Mouse (Mus musculus): Measurements from ENCODE around the gene Minpp1. TPM values are rescaled to one million over a fixed set of nuclear protein-coding genes. Genes with fewer than 3 reads are reported as not detected.

Minpp1 gene
- total and polyA plus RNA-seq, 3 experiments = 176 to 256 TPM; not detected in 1

- Histone ChIP-seq H3K79me2 (ENCODE audit: control insufficient read depth, insufficient read depth, low read length, poor library complexity) (no peaks in the 10 kb centered on the region), H3K27me3 (ENCODE audit: control insufficient read depth in 1 of 2, insufficient read depth in 2 of 2, low read length in 2 of 2) (peaks cover 0 to 1% of the 10 kb centered on the region in 2 experiments; a peak in 2 of 4 replicates), H3K9me3 (replicated peaks; ENCODE audit: insufficient read depth, low read length) (no peaks in the 10 kb centered on the region), H3K4me3 (ENCODE audit: control insufficient read depth in 1 of 2, insufficient read depth in 1 of 2, low read depth in 2 of 2, low read length in 2 of 2) (no peak overlapping the region), H3K9ac (ENCODE audit: control insufficient read depth, low read depth, low read length, poor library complexity, severe bottlenecking) (no peak overlapping the region), H3K36me3 (ENCODE audit: control insufficient read depth in 1 of 2, insufficient read depth in 2 of 2, low read length in 2 of 2) (no peaks in the 10 kb centered on the region), H3K4me1 (ENCODE audit: control insufficient read depth in 1 of 2, insufficient read depth in 2 of 2, low read length in 2 of 2) (no peaks in the 10 kb centered on the region), H3K27ac (ENCODE audit: control insufficient read depth, low read depth, low read length) (no peak overlapping the region)
- TF ChIP-seq MXI1 (IDR thresholded peaks at IDR 0.05; ENCODE audit: low read depth, low read length) (no peak), POLR2AphosphoS5 (IDR thresholded peaks at IDR 0.05; ENCODE audit: borderline replicate concordance, low read depth, low read length) (no peak), EP300 (IDR thresholded peaks at IDR 0.05; ENCODE audit: low read depth in 1 of 2, low read length in 2 of 2) (no peak), POLR2AphosphoS2 (IDR thresholded peaks at IDR 0.05; ENCODE audit: low read length) (no peak), MAFK (IDR thresholded peaks at IDR 0.05; ENCODE audit: borderline replicate concordance, low read depth, low read length) (no peak), GATA1 (IDR thresholded peaks at IDR 0.05; ENCODE audit: low read depth, low read length) (no peak), ETS1 (IDR thresholded peaks at IDR 0.05; ENCODE audit: low read depth, low read length) (no peak), NELFE (IDR thresholded peaks at IDR 0.05; ENCODE audit: low read depth, low read length) (no peak), ZMIZ1 (IDR thresholded peaks at IDR 0.05; ENCODE audit: low read depth, low read length) (no peak), E2F4 (IDR thresholded peaks at IDR 0.05; ENCODE audit: borderline replicate concordance, low read depth, low read length) (no peak), MAZ (IDR thresholded peaks at IDR 0.05; ENCODE audit: low read depth, low read length) (no peak), TBP (IDR thresholded peaks at IDR 0.05; ENCODE audit: low read depth, low read length) (no peak), ZKSCAN1 (IDR thresholded peaks at IDR 0.05; ENCODE audit: low read depth, low read length) (no peak), USF2 (IDR thresholded peaks at IDR 0.05; ENCODE audit: borderline replicate concordance in 1 of 2, insufficient read depth in 1 of 2, low read depth in 1 of 2, low read length in 2 of 2) (no peak), HCFC1 (IDR thresholded peaks at IDR 0.05; ENCODE audit: low read depth, low read length) (no peak), USF1 (IDR thresholded peaks at IDR 0.05; ENCODE audit: low read depth, low read length) (no peak), RAD21 (IDR thresholded peaks at IDR 0.05; ENCODE audit: low read depth, low read length) (no peak), TCF12 (IDR thresholded peaks at IDR 0.05; ENCODE audit: low read depth, low read length) (no peak), KAT2A (conservative IDR thresholded peaks at IDR 0.05; ENCODE audit: low read depth, low read length) (no peak)
- DNase-seq (ENCODE audit: low read depth, low spot score) = no peak
Measured at GRCm38 (mm10) chr19:32550446-32550845, 64.9 kb downstream of the Minpp1 start.

DNA sequence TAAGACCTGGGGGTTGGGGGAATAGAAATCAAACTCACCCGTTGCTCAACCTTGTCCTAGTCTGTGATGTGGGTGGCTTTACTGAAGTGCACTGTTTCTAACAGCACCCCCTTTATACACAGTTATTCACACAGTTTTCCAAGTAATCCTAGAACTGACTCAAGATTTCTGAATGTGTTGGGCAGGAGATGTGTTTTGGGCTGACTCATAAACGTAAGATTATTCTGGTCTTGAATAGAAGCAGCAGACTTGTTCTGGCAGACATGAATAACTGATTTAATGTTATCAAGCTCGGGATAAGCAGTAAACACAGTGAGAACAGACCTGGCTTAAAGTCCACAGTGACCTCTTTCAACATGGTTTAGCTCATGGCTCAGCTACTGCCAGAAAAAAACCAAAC lies 65.9 kb downstream of the Minpp1 start:
- H3K36me3 ChIP-seq (ENCODE audit: control insufficient read depth in 1 of 2, insufficient read depth in 2 of 2, low read length in 2 of 2) = no peaks in the 10 kb centered on the region
- H3K4me3 ChIP-seq (ENCODE audit: control insufficient read depth in 1 of 2, insufficient read depth in 1 of 2, low read depth in 2 of 2, low read length in 2 of 2) = no peak overlapping the region
- no peaks in the 10 kb centered on the region for H3K9me3 ChIP-seq (replicated peaks; ENCODE audit: insufficient read depth, low read length)
- H3K27me3 ChIP-seq (ENCODE audit: control insufficient read depth in 1 of 2, insufficient read depth in 2 of 2, low read length in 2 of 2) = peaks cover 0 to 1% of the 10 kb centered on the region in 2 experiments; a peak in 2 of 4 replicates
- no peaks in the 10 kb centered on the region for H3K79me2 ChIP-seq (ENCODE audit: control insufficient read depth, insufficient read depth, low read length, poor library complexity)
- no peak overlapping the region for H3K9ac ChIP-seq (ENCODE audit: control insufficient read depth, low read depth, low read length, poor library complexity, severe bottlenecking)
- no peak for DNase-seq (ENCODE audit: low read depth, low spot score)
- no peaks in the 10 kb centered on the region for H3K4me1 ChIP-seq (ENCODE audit: control insufficient read depth in 1 of 2, insufficient read depth in 2 of 2, low read length in 2 of 2)
- no peak overlapping the region for H3K27ac ChIP-seq (ENCODE audit: control insufficient read depth, low read depth, low read length)
- TF ChIP-seq MEF2A (IDR thresholded peaks at IDR 0.05; ENCODE audit: extremely low read depth, insufficient replicate concordance, low read depth, low read length, poor library complexity, severe bottlenecking) (no peak), ZC3H11A (IDR thresholded peaks at IDR 0.05; ENCODE audit: low read depth, low read length) (no peak), JUND (IDR thresholded peaks at IDR 0.05; ENCODE audit: low read depth, low read length) (no peak), GABPA (IDR thresholded peaks at IDR 0.05; ENCODE audit: low read depth, low read length) (no peak), UBTF (IDR thresholded peaks at IDR 0.05; ENCODE audit: borderline replicate concordance, insufficient read depth, low read depth, low read length) (no peak), USF2 (IDR thresholded peaks at IDR 0.05; ENCODE audit: borderline replicate concordance in 1 of 2, insufficient read depth in 1 of 2, low read depth in 1 of 2, low read length in 2 of 2) (no peak), POLR2AphosphoS2 (IDR thresholded peaks at IDR 0.05; ENCODE audit: low read length) (no peak), CHD1 (IDR thresholded peaks at IDR 0.05; ENCODE audit: low read depth, low read length) (no peak), MAZ (IDR thresholded peaks at IDR 0.05; ENCODE audit: low read depth, low read length) (no peak), HCFC1 (IDR thresholded peaks at IDR 0.05; ENCODE audit: low read depth, low read length) (no peak), CHD2 (IDR thresholded peaks at IDR 0.05; ENCODE audit: low read length) (no peak), RCOR1 (IDR thresholded peaks at IDR 0.05; ENCODE audit: low read depth, low read length) (no peak), MAFK (IDR thresholded peaks at IDR 0.05; ENCODE audit: borderline replicate concordance, low read depth, low read length) (no peak), NRF1 (IDR thresholded peaks at IDR 0.05; ENCODE audit: insufficient read depth, low read depth, low read length, poor library complexity, severe bottlenecking) (no peak), CTCF (IDR thresholded peaks at IDR 0.05 in 2 of 3, conservative IDR thresholded peaks at IDR 0.05 in 1 of 3; ENCODE audit: control insufficient read depth in 1 of 3, insufficient read depth in 1 of 3, low read depth in 2 of 3, low read length in 3 of 3, poor library complexity in 1 of 3, severe bottlenecking in 1 of 3) (no peak), E2F4 (IDR thresholded peaks at IDR 0.05; ENCODE audit: borderline replicate concordance, low read depth, low read length) (no peak), ZMIZ1 (IDR thresholded peaks at IDR 0.05; ENCODE audit: low read depth, low read length) (no peak), TBP (IDR thresholded peaks at IDR 0.05; ENCODE audit: low read depth, low read length) (no peak), MYC (IDR thresholded peaks at IDR 0.05; ENCODE audit: low read depth, low read length) (no peak)

All from MEL (cell line).